Mouse (Mus musculus) olfactory bulb, adult 2 months (tissue): Measurements from ENCODE around the gene Gm49387.
"Not testable (repeated sequence)": the region's sequence is repeated elsewhere in the genome, so short reads cannot be mapped to it uniquely, and the experiment has no call there.

Experiments
- CTCF ChIP-seq: fragments of 200-500 bp; IDR thresholded peaks from 2 replicates; pipeline ENCODE4 v1.5.1; 2012; ENCODE audit warnings: low read depth, mild to moderate bottlenecking, low read length, moderate library complexity; ENCODE audit not compliant: insufficient read depth
- POLR2A ChIP-seq: fragments of 200-500 bp; IDR thresholded peaks from 2 replicates; pipeline ENCODE4 v1.6.1; 2012; ENCODE audit warnings: mild to moderate bottlenecking, low read depth, low read length, moderate library complexity; ENCODE audit not compliant: insufficient read depth

DNA sequence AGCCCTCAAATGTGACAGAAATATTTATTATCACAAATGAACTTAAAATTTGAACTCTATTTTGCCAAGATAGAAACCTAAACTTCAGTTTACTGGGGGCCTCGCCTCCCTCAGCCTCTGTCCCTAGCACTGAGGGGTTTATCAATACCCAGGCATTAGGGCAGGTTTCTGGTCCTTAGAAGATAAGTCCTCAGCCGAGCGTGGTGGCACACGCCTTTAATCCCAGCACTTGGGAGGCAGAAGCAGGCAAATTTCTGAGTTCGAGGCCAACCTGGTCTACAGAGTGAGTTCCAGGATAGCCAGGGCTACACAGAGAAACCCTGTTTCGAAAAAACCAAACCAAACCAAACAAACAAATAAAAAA, 38.1 kb downstream of the Gm49387 start:
- not testable (repeated sequence) for TF ChIP-seq CTCF, POLR2A
